Mouse (Mus musculus) bone marrow, adult 2 months (tissue): ENCODE data around the gene Cd37.

Experiments used
- CTCF ChIP-seq: fragments of 200-500 bp; IDR thresholded peaks from 2 replicates; pipeline ENCODE4 v1.5.1; 2011; ENCODE audit warnings: low read length, control low read depth; ENCODE audit not compliant: control insufficient read depth, insufficient read depth
- POLR2A ChIP-seq: fragments of 200-500 bp; IDR thresholded peaks from 2 replicates; pipeline ENCODE4 v1.6.1; 2011; ENCODE audit warnings: low read depth, mild to moderate bottlenecking, control low read depth, low read length, borderline replicate concordance; ENCODE audit not compliant: control insufficient read depth

- no peak for TF ChIP-seq CTCF
- TF ChIP-seq POLR2A: no peak
These were observed 48.7 kb downstream of the Cd37 start for GRCm38 (mm10) chr7:45190186-45190585.
